Mouse (Mus musculus) urinary bladder, adult 18-20 months (tissue): Measurements from ENCODE around the gene Jam3.

Experiments
- DNase-seq, 2 experiments: peaks; one replicate each; pipeline ENCODE4 v3.0.0; 2022; ENCODE audit warnings: low spot score in 2 of 2, mixed read lengths in 2 of 2

Gene Jam3

GRCm38 (mm10) chr9:27111756-27112155 lies 43.5 kb downstream of the Jam3 start:
- no peak for DNase-seq

- peak; percentile 7 to 8 for DNase-seq
Observed at GRCm38 (mm10) chr9:27110681-27111080, 44.5 kb downstream of the Jam3 start.

- DNase-seq, result peak; percentile 6 to 13
Observed at GRCm38 (mm10) chr9:27109533-27110514, 45.4 kb downstream of the Jam3 start.

GRCm38 (mm10) chr9:27108451-27108850 lies 46.8 kb downstream of the Jam3 start:
- no peak for DNase-seq

GRCm38 (mm10) chr9:27106081-27106480 lies 49.1 kb downstream of the Jam3 start:
- peak in 1 of 2 experiments; percentile 14 for DNase-seq

GRCm38 (mm10) chr9:27101466-27101865 lies 53.8 kb downstream of the Jam3 start:
- DNase-seq, result no peak

- DNase-seq, result no peak
Observed at GRCm38 (mm10) chr9:27099474-27099873, 55.7 kb downstream of the Jam3 start.

- no peak for DNase-seq
Observed at GRCm38 (mm10) chr9:27098557-27098956, 56.7 kb downstream of the Jam3 start.

GRCm38 (mm10) chr9:27098092-27098491 lies 57.1 kb downstream of the Jam3 start:
- no peak for DNase-seq

GRCm38 (mm10) chr9:27092916-27093315 lies 62.3 kb downstream of the Jam3 start:
- no peak for DNase-seq

GRCm38 (mm10) chr9:27090801-27091775 lies 64.1 kb downstream of the Jam3 start:
- no peak for DNase-seq

- no peak for DNase-seq
Observed at GRCm38 (mm10) chr9:27090134-27090533, 65.1 kb downstream of the Jam3 start.

- DNase-seq, result no peak
Observed at GRCm38 (mm10) chr9:27087402-27087801, 67.8 kb downstream of the Jam3 start.

GRCm38 (mm10) chr9:27086256-27086655 lies 69.0 kb downstream of the Jam3 start:
- no peak for DNase-seq

GRCm38 (mm10) chr9:27075812-27076211 lies 79.4 kb downstream of the Jam3 start:
- no peak for DNase-seq

- no peak for DNase-seq
Observed at GRCm38 (mm10) chr9:27074677-27075076, 80.5 kb downstream of the Jam3 start.

GRCm38 (mm10) chr9:27070895-27071294 lies 84.3 kb downstream of the Jam3 start:
- DNase-seq, result no peak

GRCm38 (mm10) chr9:27058341-27058740 lies 96.9 kb downstream of the Jam3 start:
- DNase-seq, result no peak

GRCm38 (mm10) chr9:27049492-27049891 lies 105.7 kb downstream of the Jam3 start:
- no peak for DNase-seq
